Mouse (Mus musculus) embryonic facial prominence, embryonic 15.5 days (tissue): ENCODE data around the gene Ttll5. TPM values are rescaled to one million over a fixed set of nuclear protein-coding genes. Genes with fewer than 3 reads are reported as not detected.

Experiments
- ATAC-seq: fragments of 200-750 bp; cut with Nextera tagmentation; 2 replicates; pipeline ENCODE4 v1.8.0; 2017; ENCODE audit warnings: low read depth, moderate TSS enrichment; ENCODE audit not compliant: insufficient number of reproducible peaks, low FRiP score, low TSS enrichment
- H3K27ac ChIP-seq: fragments of 300-500 bp; sonication (generic); replicated peaks from 2 replicates; pipeline ENCODE4 v1.5.1; 2015; ENCODE audit warnings: mild to moderate bottlenecking, inconsistent platforms
- H3K27me3 ChIP-seq: fragments of 300-500 bp; sonication (generic); 2 replicates; pipeline ENCODE4 v1.6.1; 2015; ENCODE audit warnings: inconsistent platforms
- H3K36me3 ChIP-seq: fragments of 300-500 bp; sonication (generic); 2 replicates; pipeline ENCODE4 v1.6.1; 2015; ENCODE audit warnings: mild to moderate bottlenecking, inconsistent platforms
- H3K4me1 ChIP-seq: fragments of 300-500 bp; sonication (generic); 2 replicates; pipeline ENCODE4 v1.6.1; 2015; ENCODE audit warnings: inconsistent platforms
- H3K4me2 ChIP-seq: fragments of 300-500 bp; sonication (generic); replicated peaks from 2 replicates; pipeline ENCODE4 v1.6.1; 2015; ENCODE audit warnings: mild to moderate bottlenecking, inconsistent platforms
- H3K4me3 ChIP-seq: fragments of 300-500 bp; sonication (generic); replicated peaks from 2 replicates; pipeline ENCODE4 v1.5.1; 2015; ENCODE audit warnings: mild to moderate bottlenecking, inconsistent platforms
- H3K9ac ChIP-seq: fragments of 300-500 bp; sonication (generic); 2 replicates; pipeline ENCODE4 v1.6.1; 2015; ENCODE audit warnings: inconsistent platforms
- H3K9me3 ChIP-seq: fragments of 300-500 bp; sonication (generic); replicated peaks from 2 replicates; pipeline ENCODE4 v1.6.1; 2016; ENCODE audit warnings: inconsistent platforms
- WGBS: fragments of 180-500 bp; shearing (Covaris S2); methylation state at CpG from one replicate; pipeline ENCODE4 v1.1.7; 2015; 5-methylcytosine and 5-hydroxymethylcytosine counted together
- polyA plus RNA-seq: library from polyadenylated mRNA; unstranded; fragments of >200 nt; fragmentation: Nextera tagmentation; extraction: Ambion mirVana; gene quantifications from 2 replicates; pipeline ENCODE4 v1.2.1, GENCODE M21; 2015

Ttll5 gene
- polyA plus RNA-seq, 1 experiment from 2014 or later: 13.6 TPM

- H3K4me3 ChIP-seq: no peak overlapping the region
- no peaks in the 10 kb centered on the region for H3K27me3 ChIP-seq
- H3K9ac ChIP-seq: no peak overlapping the region
- H3K4me1 ChIP-seq: 0 out of 2 replicates have a peak, but pooled peaks cover 6% of the 10 kb centered on the region
- H3K4me2 ChIP-seq: no peak overlapping the region
- no peaks in the 10 kb centered on the region for H3K9me3 ChIP-seq
- ATAC-seq: no peak
- H3K36me3 ChIP-seq: 0 out of 2 replicates have a peak, but pooled peaks cover 3% of the 10 kb centered on the region
- WGBS: 88% methylated on average over 3 of the region's 3 CpGs
- H3K27ac ChIP-seq: no peak overlapping the region
These were observed 129.7 kb downstream of the Ttll5 start for GRCm38 (mm10) chr12:85954167-85954566.

DNA sequence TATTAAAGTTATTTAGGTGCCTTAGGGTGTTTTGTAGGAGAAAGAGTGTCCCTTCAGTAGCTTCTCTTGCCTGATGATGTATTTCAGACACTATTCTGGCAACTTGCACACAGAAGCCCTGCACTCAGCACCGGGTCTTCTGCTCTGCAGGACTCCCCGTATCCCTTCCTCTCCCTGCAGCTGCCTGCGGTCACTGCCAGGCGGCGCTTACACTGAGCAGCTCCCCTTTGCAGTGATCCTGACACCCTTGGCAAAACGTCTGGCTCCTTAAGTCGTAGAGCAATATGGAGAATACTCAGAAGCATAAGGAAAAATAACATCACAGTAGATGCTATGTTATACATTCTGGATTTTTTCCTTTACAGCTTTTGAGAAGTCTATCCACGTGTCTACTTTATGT is 130.6 kb downstream of the Ttll5 start:
- 0 out of 2 replicates have a peak, but pooled peaks cover 3% of the 10 kb centered on the region for H3K36me3 ChIP-seq
- no peak overlapping the region for H3K27ac ChIP-seq
- no peak overlapping the region for H3K4me3 ChIP-seq
- H3K4me1 ChIP-seq: peaks cover 12% of the 10 kb centered on the region; the same call in 1 of the 2 replicates
- no peak; the same call in 1 of the 2 replicates for ATAC-seq
- no peaks in the 10 kb centered on the region for H3K9me3 ChIP-seq
- no peak overlapping the region for H3K4me2 ChIP-seq
- WGBS: 64% methylated on average over 8 of the region's 8 CpGs
- no peaks in the 10 kb centered on the region for H3K27me3 ChIP-seq
- H3K9ac ChIP-seq: no peak overlapping the region

- Histone ChIP-seq H3K27me3 (no peaks in the 10 kb centered on the region), H3K4me3 (no peak overlapping the region), H3K36me3 (0 out of 2 replicates have a peak, but pooled peaks cover 3% of the 10 kb centered on the region), H3K4me1 (peaks cover 18% of the 10 kb centered on the region), H3K27ac (no peak overlapping the region), H3K9me3 (no peaks in the 10 kb centered on the region), H3K9ac (no peak overlapping the region), H3K4me2 (no peak overlapping the region)
- no peak for ATAC-seq
- 66% methylated on average over 3 of the region's 3 CpGs for WGBS
These were observed 131.2 kb downstream of the Ttll5 start for GRCm38 (mm10) chr12:85955690-85956089.

- H3K9ac ChIP-seq: no peak overlapping the region
- peaks cover 19% of the 10 kb centered on the region for H3K4me1 ChIP-seq
- no peaks in the 10 kb centered on the region for H3K9me3 ChIP-seq
- no peak overlapping the region for H3K27ac ChIP-seq
- no peak overlapping the region for H3K4me2 ChIP-seq
- 55% methylated on average over 6 of the region's 6 CpGs for WGBS
- no peaks in the 10 kb centered on the region for H3K27me3 ChIP-seq
- no peak for ATAC-seq
- H3K36me3 ChIP-seq: 0 out of 2 replicates have a peak, but pooled peaks cover 3% of the 10 kb centered on the region
- H3K4me3 ChIP-seq: no peak overlapping the region
These were observed 131.8 kb downstream of the Ttll5 start for GRCm38 (mm10) chr12:85956251-85956650.

DNA sequence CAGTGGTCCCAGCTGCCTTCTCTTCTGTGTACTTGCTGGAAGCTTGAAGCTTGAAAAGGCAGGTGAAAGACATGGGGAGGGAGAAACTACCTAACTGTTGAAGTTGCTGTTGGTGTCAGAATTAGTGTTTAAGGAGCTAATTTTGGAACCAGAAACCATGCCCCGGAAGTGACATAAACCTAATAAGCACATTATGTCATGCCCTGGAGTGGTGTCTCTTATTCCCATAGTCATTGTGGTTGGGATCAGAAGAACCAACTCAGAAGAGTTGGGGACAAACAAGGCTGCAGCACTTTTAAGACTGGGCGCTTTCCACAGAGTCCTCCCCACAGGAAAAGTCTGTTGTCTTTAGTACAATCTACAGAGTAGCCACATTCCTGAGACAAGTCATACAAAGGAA is 134.0 kb downstream of the Ttll5 start:
- Histone ChIP-seq H3K4me1 (peaks cover 28% of the 10 kb centered on the region), H3K36me3 (0 out of 2 replicates have a peak, but pooled peaks cover 3% of the 10 kb centered on the region), H3K27me3 (no peaks in the 10 kb centered on the region), H3K4me3 (no peak overlapping the region), H3K4me2 (no peak overlapping the region), H3K9me3 (no peaks in the 10 kb centered on the region), H3K9ac (no peak overlapping the region), H3K27ac (no peak overlapping the region)
- WGBS: 82% methylated on average over 2 of the region's 2 CpGs
- ATAC-seq: no peak

DNA sequence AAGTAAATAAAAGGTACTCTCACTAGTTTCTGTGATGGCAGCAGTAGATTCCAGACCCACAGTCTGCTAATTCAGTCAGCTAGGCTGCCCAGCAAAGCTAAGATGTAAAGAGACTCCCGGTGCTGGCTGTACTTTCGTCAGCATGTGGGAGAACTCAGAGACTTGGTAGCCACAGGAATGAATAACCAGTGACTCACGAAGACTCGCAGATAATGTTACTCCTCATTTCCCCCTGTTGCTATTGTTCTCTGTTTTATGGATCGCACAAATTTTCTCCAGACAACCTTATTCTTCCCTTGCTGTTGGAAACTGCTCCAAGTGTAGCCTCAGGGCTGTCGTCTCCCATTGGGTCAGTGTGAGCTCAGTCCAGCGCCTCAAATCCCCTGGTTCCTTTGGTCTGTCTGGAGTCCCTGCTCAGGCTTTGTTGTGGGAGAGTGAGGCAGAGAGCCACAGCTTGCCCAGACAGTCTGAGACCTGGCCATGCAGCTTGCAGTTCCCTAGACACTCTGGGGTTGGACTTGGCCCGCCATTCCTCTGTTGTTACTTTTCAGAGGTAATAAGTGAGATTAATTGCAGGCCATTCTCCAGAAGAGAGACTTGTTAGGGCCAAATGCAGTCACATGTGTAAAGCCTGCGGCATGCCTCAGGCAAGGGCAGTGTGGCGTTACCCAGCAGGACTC is 135.5 kb downstream of the Ttll5 start:
- Histone ChIP-seq H3K9me3 (no peaks in the 10 kb centered on the region), H3K27ac (peak overlapping the region; percentile 68), H3K9ac (no peak overlapping the region), H3K36me3 (0 out of 2 replicates have a peak, but pooled peaks cover 3% of the 10 kb centered on the region), H3K27me3 (no peaks in the 10 kb centered on the region), H3K4me1 (peaks cover 28% of the 10 kb centered on the region), H3K4me3 (no peak overlapping the region), H3K4me2 (no peak overlapping the region)
- WGBS: 52% methylated on average over 10 of the region's 10 CpGs
- no peak; the same call in 1 of the 2 replicates for ATAC-seq

DNA sequence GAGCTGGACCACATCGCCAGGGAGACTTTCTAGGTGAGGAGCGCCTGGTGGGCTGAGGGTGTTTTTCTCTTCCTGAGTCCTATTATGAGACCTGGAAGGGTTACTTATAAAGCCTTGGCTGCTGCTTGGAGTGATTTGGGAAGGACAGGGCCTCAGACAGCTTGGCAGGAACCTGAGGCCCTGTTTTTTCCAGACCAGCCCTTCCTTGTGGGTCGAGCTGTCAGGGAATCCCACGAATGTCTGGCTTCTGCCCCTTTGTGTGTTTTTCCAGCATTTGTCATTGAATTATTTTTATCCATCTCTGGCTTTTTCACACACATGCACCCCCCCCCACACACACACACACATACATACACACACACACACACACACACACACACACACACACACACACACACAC is 136.2 kb downstream of the Ttll5 start:
- WGBS: 59% methylated on average over 4 of the region's 4 CpGs
- Histone ChIP-seq H3K4me3 (no peak overlapping the region), H3K9me3 (no peaks in the 10 kb centered on the region), H3K36me3 (0 out of 2 replicates have a peak, but pooled peaks cover 3% of the 10 kb centered on the region), H3K4me2 (no peak overlapping the region), H3K4me1 (peaks cover 28% of the 10 kb centered on the region), H3K27me3 (no peaks in the 10 kb centered on the region), H3K27ac (peak overlapping the region; percentile 39), H3K9ac (no peak overlapping the region)
- no peak for ATAC-seq

DNA sequence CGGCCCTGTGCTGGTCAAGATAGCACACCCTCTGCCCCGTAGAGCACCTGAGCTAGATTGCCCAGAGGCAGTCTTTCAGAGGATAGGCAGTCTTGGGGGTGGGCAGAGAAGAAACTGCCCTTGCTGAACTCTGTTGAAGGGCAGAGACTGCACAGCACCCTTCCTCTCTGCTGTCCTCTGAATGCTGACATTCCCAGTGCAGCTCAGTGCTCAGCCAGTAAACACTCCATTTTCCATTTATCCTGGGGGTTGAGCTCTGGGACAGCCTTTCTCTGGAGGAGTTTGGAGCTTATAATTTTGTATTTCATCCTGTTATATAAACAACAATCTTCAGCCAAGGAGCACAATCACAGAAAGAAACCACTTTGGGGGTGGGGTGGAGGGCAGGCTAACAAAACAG is 138.7 kb downstream of the Ttll5 start:
- Histone ChIP-seq H3K9ac (no peak overlapping the region), H3K9me3 (no peaks in the 10 kb centered on the region), H3K4me2 (no peak overlapping the region), H3K27ac (peak overlapping the region; percentile 23; the same call in 1 of the 2 replicates), H3K4me1 (peaks cover 28% of the 10 kb centered on the region), H3K27me3 (no peaks in the 10 kb centered on the region), H3K36me3 (0 out of 2 replicates have a peak, but pooled peaks cover 1% of the 10 kb centered on the region), H3K4me3 (no peak overlapping the region)
- WGBS: 72% methylated on average over 2 of the region's 2 CpGs
- ATAC-seq: no peak

GRCm38 (mm10) chr12:85963699-85964098 is 139.2 kb downstream of the Ttll5 start:
- Histone ChIP-seq H3K4me2 (no peak overlapping the region), H3K4me1 (peaks cover 27% of the 10 kb centered on the region), H3K9me3 (no peaks in the 10 kb centered on the region), H3K36me3 (no peaks in the 10 kb centered on the region), H3K9ac (no peak overlapping the region), H3K4me3 (no peak overlapping the region), H3K27ac (0 out of 2 replicates have a peak overlapping the region, but pooled peaks have one; percentile 23), H3K27me3 (no peaks in the 10 kb centered on the region)
- ATAC-seq: no peak
- 65% methylated on average over 11 of the region's 11 CpGs for WGBS

DNA sequence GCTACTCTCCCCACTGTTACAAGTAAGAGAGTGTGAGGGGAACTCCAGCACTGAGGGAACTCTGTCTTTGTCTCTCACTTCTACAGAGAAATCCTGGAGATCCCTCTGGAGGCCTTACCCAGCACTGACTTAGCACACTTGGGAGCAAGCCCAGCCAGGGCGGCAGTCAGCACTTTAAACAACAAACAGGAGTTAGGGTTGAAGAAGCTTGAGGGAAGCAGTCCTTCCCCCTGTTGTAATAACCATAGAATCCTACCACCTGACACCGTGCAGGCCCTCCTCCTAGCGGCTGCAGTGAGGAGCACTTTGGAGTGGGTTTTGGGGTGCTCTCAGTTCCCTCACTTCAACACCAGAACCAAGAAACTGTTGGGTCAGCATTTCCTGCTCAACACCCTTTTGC is 140.0 kb downstream of the Ttll5 start:
- no peaks in the 10 kb centered on the region for H3K36me3 ChIP-seq
- no peak for ATAC-seq

GRCm38 (mm10) chr12:85967812-85968211 is 143.4 kb downstream of the Ttll5 start:
- no peak overlapping the region for H3K9ac ChIP-seq
- H3K9me3 ChIP-seq: no peaks in the 10 kb centered on the region
- H3K4me2 ChIP-seq: no peak overlapping the region
- ATAC-seq: no peak
- H3K27ac ChIP-seq: no peak overlapping the region
- no peaks in the 10 kb centered on the region for H3K36me3 ChIP-seq
- H3K4me3 ChIP-seq: no peak overlapping the region
- H3K4me1 ChIP-seq: peaks cover 17% of the 10 kb centered on the region
- no peaks in the 10 kb centered on the region for H3K27me3 ChIP-seq

More for the DNA sequence above, 140.0 kb downstream of the Ttll5 start:
- no peaks in the 10 kb centered on the region for H3K27me3 ChIP-seq
- WGBS: 80% methylated on average over 3 of the region's 3 CpGs
- no peak overlapping the region for H3K27ac ChIP-seq
- H3K4me3 ChIP-seq: no peak overlapping the region
- no peak overlapping the region for H3K4me2 ChIP-seq
- no peaks in the 10 kb centered on the region for H3K9me3 ChIP-seq
- H3K9ac ChIP-seq: no peak overlapping the region
- peaks cover 24% of the 10 kb centered on the region for H3K4me1 ChIP-seq

- H3K4me2 ChIP-seq: no peak overlapping the region
- no peak for ATAC-seq
- H3K9ac ChIP-seq: no peak overlapping the region
- H3K4me1 ChIP-seq: peaks cover 17% of the 10 kb centered on the region
- no peaks in the 10 kb centered on the region for H3K9me3 ChIP-seq
- no peak overlapping the region for H3K4me3 ChIP-seq
- no peaks in the 10 kb centered on the region for H3K27me3 ChIP-seq
- 80% methylated on average over 4 of the region's 4 CpGs for WGBS
- H3K27ac ChIP-seq: no peak overlapping the region
- no peaks in the 10 kb centered on the region for H3K36me3 ChIP-seq
These were observed 143.9 kb downstream of the Ttll5 start for GRCm38 (mm10) chr12:85968409-85968808.
